Mouse (Mus musculus) thymus, postnatal 36 days (tissue): Measurements from ENCODE around the gene Nudt22.
"Not testable (repeated sequence)": the region's sequence is repeated elsewhere in the genome, so short reads cannot be mapped to it uniquely, and the experiment has no call there.

Experiments used
- DNase-seq, 2 experiments: peaks; one replicate each; pipeline ENCODE4 v3.0.0; 2022; ENCODE audit warnings: mixed read lengths in 2 of 2

Nudt22 gene

GRCm38 (mm10) chr19:6994489-6994888, 1.4 kb downstream of the Nudt22 start:
- no peak for DNase-seq

GRCm38 (mm10) chr19:6994002-6994401, 1.9 kb downstream of the Nudt22 start:
- no peak for DNase-seq

GRCm38 (mm10) chr19:6993011-6993770, 2.7 kb downstream of the Nudt22 start:
- peak in 1 of 2 experiments; percentile 33 for DNase-seq

- DNase-seq, result peak; percentile 97 to 99
Measured at GRCm38 (mm10) chr19:6992011-6992858, 3.7 kb downstream of the Nudt22 start, which contains the start of gene Dnajc4. Gene Dnajc4 (minus strand): TSS chr19:6992572.

- DNase-seq, result not testable (repeated sequence)
Measured at GRCm38 (mm10) chr19:6991166-6991565, 4.8 kb downstream of the Nudt22 start.

- no peak for DNase-seq
Measured at GRCm38 (mm10) chr19:6990712-6991111, 5.2 kb downstream of the Nudt22 start.

GRCm38 (mm10) chr19:6989251-6989650, 6.7 kb downstream of the Nudt22 start:
- DNase-seq, result no peak

- no peak for DNase-seq
Measured at GRCm38 (mm10) chr19:6987904-6988285, 8.0 kb downstream of the Nudt22 start.

- peak; percentile 79 to 83 for DNase-seq
Measured at GRCm38 (mm10) chr19:6987061-6987903, 8.6 kb downstream of the Nudt22 start, which contains the start of gene Vegfb. Gene Vegfb (minus strand): TSS chr19:6987651.

GRCm38 (mm10) chr19:6985951-6986708, 9.8 kb downstream of the Nudt22 start:
- DNase-seq, result no peak

- DNase-seq, result no peak
Measured at GRCm38 (mm10) chr19:6985300-6985699, 10.6 kb downstream of the Nudt22 start.

GRCm38 (mm10) chr19:6983621-6984020, 12.3 kb downstream of the Nudt22 start:
- no peak for DNase-seq

- DNase-seq, result no peak
Measured at GRCm38 (mm10) chr19:6981465-6981864, 14.5 kb downstream of the Nudt22 start.

- peak; percentile 98 to 99 for DNase-seq
Measured at GRCm38 (mm10) chr19:6980381-6981093, 15.4 kb downstream of the Nudt22 start, which contains the start of gene Fkbp2. Gene Fkbp2 (minus strand): TSS chr19:6980501.

GRCm38 (mm10) chr19:6979486-6980380, 16.2 kb downstream of the Nudt22 start:
- peak; percentile 99 to 100 for DNase-seq

- DNase-seq, result peak in 1 of 2 experiments; percentile 53
Measured at GRCm38 (mm10) chr19:6979001-6979479, 16.9 kb downstream of the Nudt22 start.

GRCm38 (mm10) chr19:6978639-6978974, 17.3 kb downstream of the Nudt22 start:
- no peak for DNase-seq

GRCm38 (mm10) chr19:6977759-6978638, 17.9 kb downstream of the Nudt22 start:
- DNase-seq, result no peak
